Mouse (Mus musculus) intestine, embryonic 16.5 days (tissue): ENCODE measurements around the gene Clnk. TPM values are rescaled to one million over a fixed set of nuclear protein-coding genes. Genes with fewer than 3 reads are reported as not detected.
A peak's percentile ranks its signal among the peaks of the same experiment; 100 is the strongest.
"Not testable (repeated sequence)": the region's sequence is repeated elsewhere in the genome, so short reads cannot be mapped to it uniquely, and the experiment has no call there.

Source experiments
- ATAC-seq: fragments of 200-750 bp; cut with Nextera tagmentation; 2 replicates; pipeline ENCODE4 v1.8.0; 2017; ENCODE audit warnings: moderate TSS enrichment, moderate library complexity
- H3K27ac ChIP-seq: fragments of 300-500 bp; sonication (generic); 2 replicates; pipeline ENCODE4 v1.5.1; 2014; ENCODE audit warnings: mild to moderate bottlenecking, low read length
- H3K27me3 ChIP-seq: fragments of 300-500 bp; sonication (generic); replicated peaks from 2 replicates; pipeline ENCODE4 v1.6.1; 2014; ENCODE audit warnings: low read length, control low read depth, mixed read lengths; ENCODE audit not compliant: control insufficient read depth, insufficient read depth
- H3K36me3 ChIP-seq: fragments of 300-500 bp; sonication (generic); 2 replicates; pipeline ENCODE4 v1.6.1; 2014; ENCODE audit warnings: low read length, control low read depth; ENCODE audit not compliant: control insufficient read depth, insufficient read depth
- H3K4me1 ChIP-seq: fragments of 300-500 bp; sonication (generic); 2 replicates; pipeline ENCODE4 v1.6.1; 2014; ENCODE audit warnings: low read length, control low read depth, mixed read lengths; ENCODE audit not compliant: control insufficient read depth, insufficient read depth
- H3K4me2 ChIP-seq: fragments of 300-500 bp; sonication (generic); 2 replicates; pipeline ENCODE4 v1.6.1; 2014; ENCODE audit warnings: low read depth, low read length, control low read depth
- H3K4me3 ChIP-seq: fragments of 300-500 bp; sonication (generic); 2 replicates; pipeline ENCODE4 v1.5.1; 2014; ENCODE audit warnings: mild to moderate bottlenecking, low read length
- H3K9ac ChIP-seq: fragments of 300-500 bp; sonication (generic); 2 replicates; pipeline ENCODE4 v1.6.1; 2014; ENCODE audit warnings: low read depth, low read length
- H3K9me3 ChIP-seq: fragments of 300-500 bp; sonication (generic); 2 replicates; pipeline ENCODE4 v1.6.1; 2016; ENCODE audit warnings: low read length, control low read depth; ENCODE audit not compliant: control insufficient read depth
- WGBS: fragments of 180-500 bp; shearing (Covaris S2); extraction: QIAGEN DNeasy Blood & Tissue Kit; methylation state at CpG from one replicate; pipeline ENCODE4 v1.1.7; 2014; 5-methylcytosine and 5-hydroxymethylcytosine counted together
- polyA plus RNA-seq: library from polyadenylated mRNA; unstranded; fragments of >200 nt; fragmentation: Nextera tagmentation; extraction: Ambion mirVana; gene quantifications from 2 replicates; pipeline ENCODE4 v1.2.1, GENCODE M21; 2015

Clnk gene
- 0.28 and 0.57 TPM in 2 replicates for polyA plus RNA-seq

GRCm38 (mm10) chr5:38876622-38877021 lies at the start of gene Clnk:
Gene Clnk, minus strand, starts transcription at chr5:38876812.
- H3K4me2 ChIP-seq, result no peak within 1 kb of the TSS
- no peak within 1 kb of the TSS for H3K27ac ChIP-seq
- 79% methylated on average over 11 of the region's 11 CpGs for WGBS
- peak; percentile 23; the same call in 1 of the 2 replicates for ATAC-seq
- H3K4me1 ChIP-seq, result peaks cover 2% of the 10 kb centered on the region; the same call in 1 of the 2 replicates
- H3K27me3 ChIP-seq, result no peaks in the 10 kb centered on the region
- no peak within 1 kb of the TSS for H3K4me3 ChIP-seq
- H3K9me3 ChIP-seq, result no peaks in the 10 kb centered on the region
- H3K9ac ChIP-seq, result no peak within 1 kb of the TSS
- no peaks in the 10 kb centered on the region for H3K36me3 ChIP-seq

GRCm38 (mm10) chr5:38905271-38905670 lies 28.7 kb upstream of the Clnk start:
- H3K27me3 ChIP-seq, result no peaks in the 10 kb centered on the region
- H3K4me2 ChIP-seq, result no peak overlapping the region
- no peak overlapping the region for H3K27ac ChIP-seq
- H3K4me3 ChIP-seq, result no peak overlapping the region
- WGBS, result 52% methylated on average over 3 of the region's 3 CpGs
- no peaks in the 10 kb centered on the region for H3K9me3 ChIP-seq
- H3K9ac ChIP-seq, result no peak overlapping the region
- ATAC-seq, result no peak
- no peaks in the 10 kb centered on the region for H3K36me3 ChIP-seq
- H3K4me1 ChIP-seq, result no peaks in the 10 kb centered on the region

DNA sequence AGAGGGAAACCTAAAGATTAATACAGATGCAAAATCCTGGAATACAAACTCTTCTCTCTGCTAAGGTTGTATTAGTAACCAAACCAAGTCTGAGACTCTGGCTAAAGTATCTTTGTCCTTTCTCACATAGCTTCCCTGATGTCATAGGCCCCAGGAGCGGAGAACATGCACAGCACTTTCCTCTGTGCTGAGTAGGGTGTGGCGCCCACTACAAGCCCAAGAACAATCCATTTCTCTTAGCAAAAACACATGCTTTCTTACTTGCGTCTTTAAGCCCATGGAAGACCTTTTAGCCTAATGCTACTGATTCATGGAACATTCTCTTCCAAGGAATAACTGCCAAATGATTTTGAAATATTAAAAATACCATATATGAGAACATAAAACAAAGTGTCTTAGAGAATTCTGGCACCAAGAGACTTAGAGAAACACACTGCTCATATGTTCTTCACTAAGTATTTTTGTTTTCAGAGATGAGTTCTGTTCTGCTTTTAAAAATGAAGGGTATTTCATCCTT lies 28.0 kb upstream of the Clnk start:
- WGBS, result 83% methylated on average over 3 of the region's 3 CpGs
- Histone ChIP-seq H3K36me3 (no peaks in the 10 kb centered on the region), H3K4me2 (no peak overlapping the region), H3K27me3 (no peaks in the 10 kb centered on the region), H3K9me3 (no peaks in the 10 kb centered on the region), H3K4me1 (no peaks in the 10 kb centered on the region), H3K9ac (no peak overlapping the region), H3K27ac (no peak overlapping the region), H3K4me3 (no peak overlapping the region)
- no peak for ATAC-seq

GRCm38 (mm10) chr5:38902889-38903288 lies 26.3 kb upstream of the Clnk start:
- no peak overlapping the region for H3K27ac ChIP-seq
- 76% methylated on average over 3 of the region's 3 CpGs for WGBS
- no peak for ATAC-seq
- no peak overlapping the region for H3K9ac ChIP-seq
- no peak overlapping the region for H3K4me2 ChIP-seq
- H3K4me1 ChIP-seq, result no peaks in the 10 kb centered on the region; the same call in 1 of the 2 replicates
- H3K9me3 ChIP-seq, result no peaks in the 10 kb centered on the region
- no peak overlapping the region for H3K4me3 ChIP-seq
- no peaks in the 10 kb centered on the region for H3K36me3 ChIP-seq
- no peaks in the 10 kb centered on the region for H3K27me3 ChIP-seq

- H3K4me2 ChIP-seq, result no peak overlapping the region
- WGBS, result 53% methylated on average over 2 of the region's 2 CpGs
- H3K27me3 ChIP-seq, result no peaks in the 10 kb centered on the region
- H3K4me3 ChIP-seq, result no peak overlapping the region
- H3K9me3 ChIP-seq, result no peaks in the 10 kb centered on the region
- no peaks in the 10 kb centered on the region for H3K36me3 ChIP-seq
- H3K9ac ChIP-seq, result no peak overlapping the region
- ATAC-seq, result peak; percentile 77
- no peak overlapping the region for H3K27ac ChIP-seq
- H3K4me1 ChIP-seq, result no peaks in the 10 kb centered on the region; the same call in 1 of the 2 replicates
These were observed 22.4 kb upstream of the Clnk start for GRCm38 (mm10) chr5:38899051-38899450.

DNA sequence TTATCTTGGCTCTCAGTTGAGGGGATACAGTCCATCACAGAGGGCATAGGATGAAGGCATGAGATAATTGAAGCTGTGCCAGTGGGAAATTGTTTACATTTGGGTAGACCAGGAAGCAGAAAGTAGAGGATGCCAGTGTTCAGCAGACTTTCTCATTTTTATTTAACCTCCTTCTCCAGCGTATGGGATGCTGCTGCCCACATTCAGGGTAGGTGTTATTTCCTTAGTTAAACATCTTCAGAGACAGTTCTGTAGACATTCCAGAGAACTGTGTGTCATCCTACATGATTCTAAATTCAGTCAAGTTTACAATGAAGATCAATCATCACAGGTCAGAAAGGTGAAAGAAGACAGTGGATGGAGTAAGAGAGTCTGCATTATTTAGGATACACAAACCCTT lies 12.0 kb upstream of the Clnk start:
- Histone ChIP-seq H3K9me3 (no peaks in the 10 kb centered on the region), H3K4me2 (no peak overlapping the region), H3K27ac (no peak overlapping the region), H3K4me3 (no peak overlapping the region), H3K9ac (no peak overlapping the region), H3K36me3 (no peaks in the 10 kb centered on the region), H3K4me1 (no peaks in the 10 kb centered on the region), H3K27me3 (no peaks in the 10 kb centered on the region)
- no peak for ATAC-seq
- 93% methylated on average over 1 of the region's 1 CpGs for WGBS

GRCm38 (mm10) chr5:38886623-38887275 lies 10.1 kb upstream of the Clnk start:
- Histone ChIP-seq H3K4me3 (no peak overlapping the region), H3K9me3 (no peaks in the 10 kb centered on the region), H3K4me1 (peaks cover 5% of the 10 kb centered on the region; the same call in 1 of the 2 replicates), H3K36me3 (no peaks in the 10 kb centered on the region), H3K27me3 (no peaks in the 10 kb centered on the region), H3K4me2 (no peak overlapping the region), H3K27ac (no peak overlapping the region), H3K9ac (no peak overlapping the region)
- no peak for ATAC-seq
- WGBS, result 81% methylated on average over 2 of the region's 2 CpGs

DNA sequence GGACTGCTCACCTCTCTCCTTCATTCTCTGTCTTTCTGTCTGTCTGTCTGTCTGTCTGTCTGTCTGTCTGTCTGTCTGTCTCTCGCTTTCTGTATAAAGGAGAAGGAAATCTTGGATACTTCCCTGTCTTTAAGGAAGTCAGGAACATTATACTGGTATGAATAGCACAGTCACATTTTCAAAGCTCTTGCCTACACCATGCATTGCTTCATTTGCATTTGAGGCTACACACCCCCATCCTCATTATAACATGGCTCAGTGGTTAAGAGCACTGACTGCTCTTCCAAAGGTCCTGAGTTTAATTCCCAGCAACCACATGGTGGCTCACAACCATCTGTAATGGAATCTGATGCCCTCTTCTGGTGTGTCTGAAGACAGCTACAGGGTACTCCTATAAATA lies 6.0 kb upstream of the Clnk start:
- not testable (repeated sequence) for H3K4me1 ChIP-seq, H3K9ac ChIP-seq, H3K27me3 ChIP-seq, H3K4me2 ChIP-seq, H3K4me3 ChIP-seq, H3K27ac ChIP-seq, H3K9me3 ChIP-seq, H3K36me3 ChIP-seq, ATAC-seq
- 95% methylated on average over 1 of the region's 1 CpGs for WGBS

- no peaks in the 10 kb centered on the region for H3K9me3 ChIP-seq
- H3K9ac ChIP-seq, result no peak overlapping the region
- peaks cover 8% of the 10 kb centered on the region; the same call in 1 of the 2 replicates for H3K4me1 ChIP-seq
- ATAC-seq, result peak; percentile 69
- H3K4me3 ChIP-seq, result no peak overlapping the region
- no peaks in the 10 kb centered on the region for H3K36me3 ChIP-seq
- H3K27ac ChIP-seq, result peak overlapping the region; percentile 39; the same call in 1 of the 2 replicates
- 58% methylated on average over 4 of the region's 4 CpGs for WGBS
- no peaks in the 10 kb centered on the region for H3K27me3 ChIP-seq
- no peak overlapping the region for H3K4me2 ChIP-seq
These were observed 5.4 kb upstream of the Clnk start for GRCm38 (mm10) chr5:38881728-38882620.
